Mouse (Mus musculus): Measurements from ENCODE around the gene Dnah2.

DNA sequence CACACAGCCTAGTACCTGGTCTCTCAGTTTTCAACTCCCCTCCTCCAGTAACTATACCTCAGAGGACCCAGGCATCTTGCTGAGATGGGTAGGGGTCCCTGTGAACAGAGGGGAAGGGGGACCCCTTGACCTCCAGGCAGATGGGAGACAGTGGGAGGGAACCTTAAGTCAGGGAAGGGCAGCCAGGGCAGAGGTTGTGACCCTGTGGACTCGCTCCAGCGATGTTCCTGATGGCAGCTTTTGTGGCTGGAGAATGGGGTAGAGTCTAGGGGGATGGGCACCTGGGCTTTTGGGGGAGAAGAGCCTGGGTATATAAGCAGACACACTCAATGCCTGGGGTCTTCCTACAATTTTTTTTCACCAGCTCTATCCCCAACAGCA lies 4.4 kb upstream of the Dnah2 start:
- TF ChIP-seq KAT2A (conservative IDR thresholded peaks at IDR 0.05; ENCODE audit: low read depth, low read length): no peak
- TF ChIP-seq POLR2A (IDR thresholded peaks at IDR 0.05; ENCODE audit: control insufficient read depth in 1 of 2, insufficient read depth in 1 of 2, low read depth in 1 of 2, low read length in 2 of 2, poor library complexity in 1 of 2): no peak
- TF ChIP-seq CTCF (IDR thresholded peaks at IDR 0.05 in 2 of 3, conservative IDR thresholded peaks at IDR 0.05 in 1 of 3; ENCODE audit: control insufficient read depth in 1 of 3, insufficient read depth in 1 of 3, low read depth in 2 of 3, low read length in 3 of 3, poor library complexity in 1 of 3, severe bottlenecking in 1 of 3): no peak
- TF ChIP-seq RCOR1 (IDR thresholded peaks at IDR 0.05; ENCODE audit: low read depth, low read length): no peak

Measured in MEL (cell line).